Mouse (Mus musculus) neutrophil, adult 5-6 weeks (primary cell): ENCODE measurements around the gene Lrrc3. TPM values are rescaled to one million over a fixed set of nuclear protein-coding genes. Genes with fewer than 3 reads are reported as not detected.
"Not testable (repeated sequence)": the region's sequence is repeated elsewhere in the genome, so short reads cannot be mapped to it uniquely, and the experiment has no call there.

Experiments
- ATAC-seq: fragments of 151-379, 151-347 bp; 2 replicates; pipeline ENCODE4 v1.8.0; 2017; ENCODE audit warnings: mild to moderate bottlenecking, moderate TSS enrichment; ENCODE audit not compliant: insufficient number of reproducible peaks, poor library complexity, low FRiP score, severe bottlenecking; ENCODE audit errors: extremely low read depth
- total RNA-seq: library from RNA; stranded (forward); fragments of 200-1000 nt; gene quantifications from 2 replicates; pipeline ENCODE4 v1.2.3, GENCODE M21; 2017

Gene Lrrc3
- 0.12 and 0.23 TPM in 2 replicates for total RNA-seq

DNA sequence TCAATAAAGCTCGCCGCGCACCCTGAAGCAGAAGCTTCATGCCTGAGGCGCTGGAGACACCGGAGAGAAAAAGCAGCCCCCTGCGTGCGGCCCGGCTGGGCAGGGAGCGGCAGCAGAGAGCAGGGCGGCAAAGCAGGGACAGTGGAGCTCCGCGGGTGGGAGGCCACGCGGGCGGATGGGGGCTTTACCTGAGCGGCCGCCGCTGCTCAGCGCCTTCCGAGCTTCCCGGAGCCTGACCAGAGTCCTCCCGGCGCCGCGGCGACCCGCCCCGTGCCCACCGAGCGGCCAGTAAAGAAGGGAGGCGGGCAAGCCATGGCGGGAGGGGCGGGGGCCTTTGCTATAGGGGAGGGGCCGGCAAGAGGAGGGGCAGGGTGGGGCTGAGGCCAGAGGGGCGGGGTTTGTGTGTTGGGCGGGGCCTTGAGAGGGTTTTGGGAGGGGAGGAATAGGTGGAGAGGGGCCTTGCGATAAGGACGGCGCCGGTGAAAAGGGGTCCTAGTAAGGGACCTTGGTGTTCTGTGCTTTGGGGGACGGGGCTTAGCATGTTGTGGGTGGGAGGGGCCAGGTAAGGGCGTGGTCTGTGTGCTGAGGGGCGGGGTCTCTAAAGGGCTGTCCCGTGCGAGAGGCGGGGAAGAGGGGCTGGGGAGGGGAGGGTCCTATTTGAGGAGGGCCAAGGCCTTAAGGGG is at the start of gene Lrrc3:
Lrrc3 (minus strand) TSS at position 326 of the 683 bp plus-strand sequence.
- ATAC-seq, result no peak

DNA sequence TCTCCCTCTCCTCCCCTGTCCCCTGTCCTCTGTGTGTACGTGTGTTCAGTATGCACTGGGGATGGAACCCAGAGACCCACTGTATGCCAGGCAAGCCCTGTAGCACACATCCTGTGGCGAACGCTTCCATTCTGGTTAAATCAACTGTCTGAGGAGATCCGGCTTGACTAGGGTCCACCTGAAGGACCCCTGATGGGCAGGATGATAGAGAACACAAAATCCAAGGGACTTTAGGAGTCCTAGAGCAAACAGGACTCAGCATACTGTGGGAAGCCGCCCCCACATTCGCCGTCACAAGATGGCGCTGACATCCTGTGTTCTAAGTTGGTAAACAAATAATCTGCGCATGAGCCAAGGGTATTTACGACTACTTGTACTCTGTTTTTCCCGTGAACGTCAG is 48.1 kb upstream of the Lrrc3 start:
- not testable (repeated sequence) for ATAC-seq

DNA sequence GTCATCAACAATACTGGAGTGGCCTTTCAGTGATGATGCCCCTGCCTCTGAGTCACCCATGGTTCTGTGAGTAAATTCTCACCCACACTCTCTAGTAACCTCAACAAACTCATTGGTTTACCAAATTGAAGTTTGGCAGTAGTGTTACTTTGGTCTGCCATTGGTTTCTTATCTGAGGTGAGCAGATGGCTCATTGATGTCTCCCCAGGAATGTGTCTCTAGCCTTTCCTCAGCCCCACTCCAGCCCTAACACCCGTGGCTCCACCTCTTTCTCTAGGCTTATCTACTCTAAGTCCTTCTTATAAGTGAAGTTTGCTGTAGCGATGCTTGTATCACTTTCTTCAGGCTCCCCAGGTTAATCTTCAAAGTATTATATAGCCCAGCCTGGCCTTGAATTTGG is 37.3 kb upstream of the Lrrc3 start:
- ATAC-seq, result no peak

DNA sequence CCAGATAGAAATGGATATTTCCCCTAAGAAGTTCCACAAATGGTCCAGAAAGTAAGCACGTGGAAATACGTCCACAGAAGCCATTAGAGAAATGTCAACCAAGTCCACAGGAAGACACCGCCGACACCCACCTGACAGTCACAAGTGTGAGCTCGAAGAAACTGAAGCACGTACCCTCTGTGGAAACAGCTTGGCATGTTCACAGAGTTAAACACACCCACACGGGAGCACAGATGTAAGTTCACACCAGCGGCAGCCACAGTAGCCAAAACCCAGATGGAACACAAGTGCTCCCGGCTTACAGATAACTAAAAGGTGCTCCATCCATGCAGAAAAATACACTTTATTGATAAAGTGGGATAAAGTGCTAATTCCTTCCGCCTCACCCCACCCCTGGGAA is 25.0 kb upstream of the Lrrc3 start:
- no peak for ATAC-seq

DNA sequence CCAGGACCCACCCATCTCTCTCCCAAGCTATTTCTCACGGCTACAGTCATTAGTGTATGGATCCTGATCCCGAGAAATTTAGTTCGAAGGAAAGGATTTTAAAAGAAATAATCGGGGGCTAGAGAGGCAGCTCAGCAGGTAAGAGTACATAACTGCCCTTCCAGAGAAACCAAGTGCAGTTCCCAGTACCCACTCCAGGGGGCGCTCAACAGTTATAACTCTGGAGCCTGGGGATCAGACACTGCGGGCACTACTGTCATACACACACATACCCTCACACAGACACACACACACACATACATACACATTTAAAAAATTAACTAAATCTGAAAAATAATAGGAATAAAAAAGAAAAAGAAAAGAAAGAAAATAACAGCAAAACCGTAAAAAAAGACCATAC is 23.8 kb upstream of the Lrrc3 start:
- ATAC-seq, result 0 out of 2 replicates have a peak, but pooled peaks have one; percentile 31

DNA sequence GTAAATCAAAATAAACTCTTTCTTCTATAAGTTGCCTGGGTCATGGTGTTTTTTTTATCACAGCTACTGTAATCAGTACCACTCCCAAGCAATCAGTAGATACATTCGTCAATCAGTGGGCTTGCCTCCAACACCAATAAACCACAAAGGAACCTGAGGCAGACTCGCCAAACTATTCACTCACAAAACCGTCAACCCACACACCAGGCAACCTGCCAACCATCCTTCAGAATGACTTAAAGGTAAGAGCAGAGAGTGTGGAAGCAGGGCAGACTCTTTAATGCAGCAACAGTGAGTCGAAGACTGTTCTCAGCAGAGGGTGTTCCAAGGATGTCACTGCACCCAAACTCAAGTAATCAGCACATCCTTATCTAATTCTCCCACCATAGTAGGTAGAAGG is 20.3 kb upstream of the Lrrc3 start:
- no peak for ATAC-seq

DNA sequence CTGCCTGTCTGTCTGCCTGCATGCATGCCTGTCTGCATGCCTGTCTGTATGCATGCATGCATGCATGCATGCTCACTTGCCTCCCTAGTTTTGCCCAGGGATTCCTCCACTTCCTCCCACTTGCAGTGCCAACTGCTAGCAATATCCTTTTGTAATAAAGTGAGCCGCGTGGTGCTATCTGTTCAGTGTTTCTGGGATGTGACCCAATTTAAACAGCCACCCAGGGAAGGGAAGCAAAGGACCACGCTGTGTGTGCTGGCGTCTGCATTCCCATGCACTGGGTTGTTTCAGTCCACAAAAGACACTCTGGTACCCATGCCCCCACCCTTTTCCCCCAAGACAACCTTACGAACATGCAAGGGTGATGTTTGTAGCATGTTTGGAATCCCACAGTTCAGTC is 18.7 kb upstream of the Lrrc3 start:
- ATAC-seq, result no peak

DNA sequence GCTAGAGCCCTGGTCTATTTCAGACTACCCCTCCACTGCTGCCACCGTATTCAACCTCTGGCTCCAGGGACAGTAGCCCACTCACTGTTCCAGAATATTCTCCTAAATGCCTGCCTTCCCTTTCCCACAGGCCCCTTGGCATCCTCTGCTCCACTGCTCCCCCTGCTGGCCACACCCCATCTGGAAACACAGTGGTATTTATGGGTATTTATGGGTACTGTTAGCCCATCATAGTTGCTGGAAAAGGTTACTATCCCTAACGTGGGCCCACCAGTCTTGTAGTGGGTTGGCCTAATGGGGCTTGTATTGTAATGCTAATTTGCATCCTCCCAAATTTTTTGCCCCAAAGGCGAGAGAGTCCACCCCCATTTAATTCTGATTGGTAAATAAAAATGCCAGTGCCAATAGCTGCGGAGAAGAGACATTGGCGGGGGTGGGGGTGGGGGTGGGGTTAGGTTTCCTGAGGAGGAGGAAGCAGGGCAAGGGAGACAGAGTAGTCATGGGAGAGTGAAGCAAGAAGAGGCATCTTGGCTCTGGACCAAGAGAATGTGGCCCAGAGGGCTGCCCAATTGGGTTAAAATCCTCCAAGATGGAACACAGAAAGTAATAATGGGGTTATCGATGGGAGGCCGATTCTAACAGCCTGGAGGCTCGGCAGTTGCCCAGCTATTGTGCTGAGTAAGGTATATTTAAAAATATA is 14.4 kb upstream of the Lrrc3 start:
- no peak for ATAC-seq

DNA sequence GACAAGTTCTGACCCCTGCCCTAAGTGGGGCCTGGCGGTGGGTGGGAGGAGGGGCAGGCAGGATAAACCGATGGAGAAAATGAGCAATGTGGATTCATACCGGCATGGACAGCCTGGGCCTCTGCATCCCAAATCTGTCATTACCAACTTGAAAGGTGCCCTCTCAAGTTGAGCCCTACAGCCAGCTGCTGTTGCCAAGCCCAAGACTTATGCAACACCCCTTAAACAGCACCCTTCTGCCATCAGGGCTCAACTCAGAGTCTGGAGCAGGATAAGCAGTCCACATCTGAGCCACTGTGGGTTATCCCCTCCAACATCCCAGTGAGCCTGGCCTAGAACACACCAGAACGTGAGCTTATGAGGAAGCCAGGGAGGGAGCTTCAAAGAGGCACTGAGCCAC is 11.0 kb upstream of the Lrrc3 start:
- no peak for ATAC-seq

DNA sequence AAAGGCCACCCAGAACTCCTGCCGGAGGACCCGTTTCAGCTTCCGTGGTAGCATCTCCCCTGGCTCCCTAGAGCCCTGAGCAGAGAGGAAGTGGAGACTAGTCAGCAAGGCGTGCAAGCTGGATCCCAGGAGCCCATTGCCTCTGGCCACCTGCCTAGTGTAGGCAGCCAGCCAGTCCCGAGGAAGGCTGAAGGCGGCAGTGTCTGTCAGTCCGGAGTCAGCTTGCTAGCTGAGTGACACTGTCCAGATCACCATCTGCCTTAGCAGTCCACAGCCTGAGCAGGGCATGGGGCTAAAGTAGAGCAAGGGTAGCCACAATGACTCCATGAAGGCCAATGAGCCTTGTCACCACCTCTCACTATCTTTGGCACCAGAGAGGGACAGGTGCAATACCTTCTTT is 10.3 kb upstream of the Lrrc3 start:
- ATAC-seq, result no peak

DNA sequence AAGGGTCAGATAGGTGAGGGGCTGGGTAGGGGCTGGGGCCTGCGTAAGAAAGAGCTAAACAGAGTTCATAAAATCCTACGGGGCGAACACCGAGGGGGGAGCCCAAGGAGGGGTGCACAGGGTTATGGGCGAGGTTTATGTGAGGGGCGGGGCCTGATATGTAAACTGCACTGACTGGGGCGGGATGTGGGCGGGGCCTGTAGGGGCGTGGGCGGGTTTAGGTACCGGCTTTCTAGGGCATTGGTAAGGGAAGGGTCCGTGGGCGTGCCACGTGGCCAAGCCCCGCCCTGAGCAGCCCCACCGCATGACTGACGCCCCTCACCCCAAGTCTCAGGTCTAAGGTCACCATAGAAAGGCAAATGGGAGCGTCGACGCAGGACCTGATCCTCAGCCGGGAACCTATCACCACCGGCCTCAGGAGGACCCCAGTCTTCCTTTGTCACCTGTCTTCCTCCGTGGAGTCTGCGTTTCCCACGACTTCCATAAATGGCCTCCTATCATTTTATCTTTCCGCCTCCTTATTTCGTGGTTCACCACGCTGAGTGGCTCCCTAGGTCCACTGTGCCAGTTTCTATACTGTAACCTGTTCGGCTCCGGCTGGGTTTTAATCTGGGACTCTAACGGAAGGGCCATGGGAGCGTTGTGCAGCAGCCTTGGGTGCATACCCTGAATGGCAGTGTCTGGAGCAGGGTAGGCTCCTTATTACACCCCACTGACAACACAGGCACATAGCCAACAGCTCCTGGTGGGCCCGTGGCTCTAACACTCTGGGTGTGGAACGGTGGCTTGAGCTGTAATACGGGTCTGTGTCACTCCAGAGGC is 769 bp upstream of the Lrrc3 start:
- no peak; the same call in 1 of the 2 replicates for ATAC-seq

DNA sequence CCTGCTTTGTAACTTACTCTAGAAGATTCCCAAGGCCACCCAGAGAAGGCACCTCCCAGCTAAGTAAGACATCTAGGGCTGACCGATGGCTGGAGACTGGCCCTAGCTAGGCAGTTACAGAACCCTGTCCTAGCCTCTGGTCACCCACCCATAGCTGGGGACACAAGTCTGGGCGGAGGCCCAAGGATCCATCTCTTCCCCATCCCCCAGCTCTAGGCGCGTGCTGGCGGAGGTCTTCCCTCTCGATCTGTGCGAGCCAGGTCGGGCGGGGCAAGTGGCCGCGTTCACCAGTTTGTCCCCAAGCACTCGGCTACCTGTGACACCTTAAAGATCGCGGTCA is 495 bp downstream of the Lrrc3 start:
- ATAC-seq, result no peak

DNA sequence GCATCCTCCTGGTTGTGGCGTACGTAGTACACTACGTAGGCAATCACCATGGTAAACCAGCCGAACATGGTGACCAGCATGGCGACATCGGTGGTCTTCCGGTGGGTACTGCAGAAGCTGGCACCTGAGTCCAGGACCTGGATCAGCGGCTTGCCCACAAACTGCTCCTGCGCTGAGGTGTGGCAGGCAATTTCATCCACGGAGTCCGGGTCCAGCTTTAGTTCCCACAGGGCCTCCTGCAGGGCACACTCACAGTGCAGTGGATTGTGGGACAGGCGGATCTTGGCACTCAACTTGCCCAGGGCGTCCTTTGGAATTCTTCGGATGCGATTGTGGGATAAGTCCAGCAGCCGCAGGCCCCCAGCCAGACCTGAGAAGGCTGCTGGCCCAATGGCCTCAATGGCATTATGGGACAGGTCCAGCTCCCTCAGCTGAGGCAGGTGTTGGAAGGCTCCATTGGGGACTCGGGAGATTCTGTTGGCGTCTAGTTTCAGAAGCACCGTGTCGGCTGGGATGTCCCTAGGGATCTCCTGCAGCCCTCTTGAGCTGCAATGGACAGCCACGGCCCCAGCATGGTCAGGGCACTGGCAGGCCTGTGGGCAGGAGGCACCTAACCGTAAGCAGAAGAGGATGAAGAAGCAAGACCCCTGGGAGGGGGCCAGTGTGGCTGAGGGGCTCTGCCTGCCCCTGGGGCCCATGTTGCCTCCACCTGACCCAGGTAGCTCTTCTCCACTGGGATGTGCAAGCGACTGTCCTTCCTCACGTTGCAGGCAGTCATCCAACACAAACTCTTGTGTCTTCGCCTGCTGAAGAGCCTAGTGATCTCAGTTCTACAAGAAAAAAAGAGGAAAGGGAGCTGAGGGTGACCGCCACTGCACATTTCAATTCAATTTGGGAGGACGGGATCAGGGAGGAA is 1.2 kb downstream of the Lrrc3 start:
- no peak for ATAC-seq

DNA sequence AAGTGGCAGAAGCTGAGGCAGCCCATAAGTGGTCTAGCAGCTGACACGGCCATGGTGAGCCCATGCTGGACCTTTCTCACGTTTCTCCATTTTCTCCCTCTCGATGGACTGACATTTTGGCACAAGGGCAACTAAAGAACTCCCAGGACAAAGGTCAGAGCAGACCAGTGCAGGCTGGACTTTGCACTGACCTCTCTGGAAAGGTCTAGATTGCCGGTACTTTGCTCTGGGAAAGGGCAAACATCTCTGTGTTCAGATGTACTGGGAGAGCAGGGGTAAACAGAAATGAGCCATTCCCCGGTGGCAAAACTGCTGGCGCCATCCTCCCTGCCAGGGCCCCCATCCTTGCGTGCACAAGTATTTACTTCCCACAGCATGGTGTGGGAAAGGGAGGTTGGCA is 2.2 kb downstream of the Lrrc3 start:
- ATAC-seq, result no peak

DNA sequence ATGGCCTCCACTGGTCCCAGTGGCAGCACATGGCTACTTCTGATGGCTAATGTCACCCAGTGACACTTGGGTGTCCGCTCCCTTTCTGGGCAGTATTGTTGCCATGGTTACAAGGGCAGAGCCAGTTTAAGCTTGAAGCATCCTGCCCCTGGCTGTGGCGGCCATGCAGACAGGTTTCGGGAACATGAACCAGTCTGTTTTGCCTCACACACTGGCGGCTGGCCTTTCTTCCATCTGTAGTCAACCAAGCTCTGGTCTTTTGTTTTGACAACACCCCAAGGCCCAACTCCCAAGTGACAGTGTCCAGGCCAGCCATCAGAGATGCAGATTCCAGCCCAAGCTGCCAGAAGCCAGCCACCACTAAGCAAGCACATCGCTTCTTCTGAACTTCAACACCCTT is 6.8 kb downstream of the Lrrc3 start:
- ATAC-seq, result no peak

DNA sequence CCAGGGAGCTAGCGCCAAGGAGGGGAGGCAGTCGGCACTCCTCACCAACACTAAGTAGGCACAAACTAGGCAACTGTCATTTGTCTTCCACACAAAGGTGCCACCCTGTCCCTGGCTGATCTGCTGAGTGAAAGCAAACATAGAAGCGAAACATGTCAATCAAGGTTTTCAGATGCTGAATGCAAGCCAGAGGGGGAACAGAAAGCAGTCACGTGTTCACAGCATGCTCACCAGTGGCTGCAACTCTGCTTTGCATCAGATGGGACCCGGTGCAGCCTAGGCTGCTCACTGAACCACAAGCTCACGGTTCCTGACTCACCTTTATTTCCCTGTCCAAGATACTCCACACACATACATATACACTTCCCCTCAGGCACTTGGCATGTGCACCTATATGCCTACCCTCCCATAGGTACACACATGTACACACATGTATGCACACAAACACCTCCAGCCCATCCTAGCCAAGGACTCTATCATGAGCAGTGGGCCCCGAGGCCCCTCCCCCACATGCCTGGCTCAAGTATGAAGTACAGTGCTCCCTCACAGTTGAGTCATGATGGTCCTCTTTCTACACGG is 11.3 kb downstream of the Lrrc3 start:
- no peak for ATAC-seq

DNA sequence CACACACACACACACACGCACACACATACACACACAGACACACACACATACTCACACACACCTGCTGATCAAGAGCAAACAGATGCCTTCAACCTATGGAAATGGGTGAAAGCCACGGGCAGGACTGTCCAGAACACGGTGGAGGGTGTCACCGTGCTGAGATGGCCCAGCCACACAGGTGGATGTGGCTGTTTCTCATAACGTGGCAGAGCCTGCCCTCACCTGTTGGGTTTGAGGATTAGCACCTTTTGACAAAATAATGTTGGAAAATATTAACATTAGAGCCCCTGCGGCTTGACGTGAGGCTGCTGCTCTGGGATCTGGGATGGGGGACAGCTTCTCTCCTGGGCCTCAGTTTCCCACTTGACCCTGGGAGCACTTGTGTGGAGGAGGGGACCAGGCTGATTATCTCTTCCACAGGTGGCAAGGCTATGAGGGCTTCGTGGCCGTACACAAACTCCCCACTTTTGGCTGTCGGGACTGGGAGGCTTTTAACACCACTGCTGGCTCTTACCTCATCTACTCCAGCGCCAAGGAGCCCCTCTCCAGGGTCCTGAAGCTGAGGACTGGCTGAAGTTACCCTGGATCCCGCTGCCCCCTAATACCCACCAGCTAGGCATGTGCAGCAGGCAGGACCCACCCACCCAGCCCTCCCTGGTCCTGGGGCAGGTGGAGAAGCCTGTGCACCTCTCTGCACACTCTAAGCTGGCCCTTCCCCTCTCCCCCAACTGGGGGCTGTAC is 16.2 kb downstream of the Lrrc3 start:
- ATAC-seq, result no peak

DNA sequence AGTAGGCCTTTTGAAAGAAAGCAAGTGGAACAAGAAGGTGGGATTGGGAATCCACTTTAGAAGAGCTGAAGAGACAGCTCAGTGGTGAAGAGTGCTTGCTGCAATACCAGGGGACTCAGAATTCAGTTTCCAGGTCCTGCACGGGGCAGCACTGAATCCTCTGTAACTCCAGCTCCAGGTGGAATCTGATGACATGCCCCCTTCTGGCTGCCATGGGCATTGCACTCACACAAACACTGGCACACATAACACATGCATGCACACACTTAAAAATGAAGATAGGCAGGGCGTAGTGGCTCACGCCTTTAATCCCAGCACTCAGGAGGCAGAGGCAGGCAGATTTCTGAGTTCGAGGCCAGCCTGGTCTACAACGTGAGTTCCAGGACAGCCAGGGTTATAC is 19.8 kb downstream of the Lrrc3 start:
- no peak for ATAC-seq
